Mouse (Mus musculus): ENCODE results near the gene Olfr311.

Gene Olfr311

GRCm38 (mm10) chr11:58883756-58884155 is 44.7 kb downstream of the Olfr311 start:
- DNase-seq = peak; percentile 86

- no peak for DNase-seq
These were observed 51.5 kb downstream of the Olfr311 start for GRCm38 (mm10) chr11:58890511-58890910.
